Mouse (Mus musculus): ENCODE data around the gene C1qtnf5. TPM values are rescaled to one million over a fixed set of nuclear protein-coding genes. Genes with fewer than 3 reads are reported as not detected.

C1qtnf5 gene
- polyA plus RNA-seq, 1 experiment from 2014 or later: 0.40 TPM

DNA sequence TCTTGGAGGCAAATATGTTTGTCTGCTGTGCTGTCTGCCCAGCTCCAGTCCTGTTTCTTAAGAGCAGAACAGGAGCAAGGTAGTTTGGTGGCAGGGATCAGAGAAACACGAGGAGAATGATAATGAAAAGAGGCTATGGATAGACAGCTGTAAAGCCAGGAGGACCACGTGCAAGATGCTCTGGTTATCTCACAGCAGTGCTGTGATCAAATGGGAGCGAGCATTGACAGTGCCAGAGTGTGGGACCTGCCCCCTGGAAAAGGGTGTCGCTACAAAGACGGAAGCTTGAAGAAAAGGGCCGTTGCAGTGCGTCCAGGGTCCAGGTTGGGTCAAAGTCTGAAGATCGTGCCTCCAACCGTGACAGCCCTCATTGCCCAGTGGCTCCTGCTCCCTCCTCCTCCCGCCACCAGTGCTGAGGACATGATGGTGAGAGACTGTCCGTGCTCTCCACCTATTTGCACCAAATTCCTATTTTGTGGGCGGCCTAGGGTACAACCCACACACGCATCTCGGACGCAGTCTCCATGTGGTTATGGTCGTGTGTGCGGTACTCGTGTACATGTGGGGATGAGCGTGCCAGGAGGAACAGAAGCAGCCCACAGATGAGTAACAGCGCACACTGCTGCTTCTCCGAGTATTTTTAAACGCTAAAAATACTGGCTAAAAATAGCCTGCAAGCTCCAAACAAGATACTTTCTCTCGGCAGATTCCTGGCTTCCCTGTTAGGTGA is 23.5 kb upstream of the C1qtnf5 start:
- Histone ChIP-seq H3K4me3 (ENCODE audit: low read depth, low read length) (no peak overlapping the region), H3K27me3 (ENCODE audit: control insufficient read depth, insufficient read depth, low read length) (peaks cover 17% of the 10 kb centered on the region), H3K9me3 (ENCODE audit: control insufficient read depth, low read length) (no peaks in the 10 kb centered on the region), H3K27ac (replicated peaks; ENCODE audit: low read depth, low read length) (no peak overlapping the region), H3K4me2 (ENCODE audit: low read depth, severe bottlenecking) (peak overlapping the region; percentile 99; the same call in 1 of the 2 replicates), H3K4me1 (ENCODE audit: control insufficient read depth, insufficient read depth, low read length) (peaks cover 19% of the 10 kb centered on the region), H3K9ac (ENCODE audit: low read length) (no peak overlapping the region), H3K36me3 (ENCODE audit: control insufficient read depth, insufficient read depth, low read length) (no peaks in the 10 kb centered on the region)
- ATAC-seq (ENCODE audit: insufficient number of reproducible peaks, low FRiP score, low TSS enrichment, low read depth) (no peak), DNase-seq (ENCODE audit: low spot score) (no peak)
- WGBS: 7% methylated on average over 23 of the region's 23 CpGs

DNA sequence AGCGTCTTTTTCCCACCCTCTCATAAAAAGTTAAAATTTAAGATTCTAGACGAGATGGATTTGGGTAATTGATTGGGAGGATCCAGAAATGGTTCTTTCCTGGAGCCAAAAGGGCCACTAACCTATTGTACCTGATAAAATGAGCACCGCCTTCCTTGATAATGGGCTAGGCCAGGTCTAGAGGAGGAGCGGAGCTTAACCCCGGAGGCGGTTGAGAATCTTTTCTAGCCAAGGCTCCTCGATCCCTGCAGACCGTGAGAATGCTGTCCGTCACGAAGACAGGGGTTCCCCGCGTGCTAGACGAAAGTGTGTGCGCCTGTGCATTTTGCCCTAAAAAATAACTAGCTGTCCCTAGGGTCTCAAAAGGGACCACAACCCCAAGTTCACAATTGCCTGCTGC is 22.8 kb upstream of the C1qtnf5 start:
- Histone ChIP-seq H3K4me1 (ENCODE audit: control insufficient read depth, insufficient read depth, low read length) (peaks cover 14% of the 10 kb centered on the region), H3K36me3 (ENCODE audit: control insufficient read depth, insufficient read depth, low read length) (no peaks in the 10 kb centered on the region), H3K9me3 (ENCODE audit: control insufficient read depth, low read length) (no peaks in the 10 kb centered on the region), H3K4me2 (ENCODE audit: low read depth, severe bottlenecking) (peak overlapping the region; percentile 99), H3K4me3 (ENCODE audit: low read depth, low read length) (peak overlapping the region; percentile 58), H3K27me3 (ENCODE audit: control insufficient read depth, insufficient read depth, low read length) (peaks cover 19% of the 10 kb centered on the region), H3K9ac (ENCODE audit: low read length) (no peak overlapping the region), H3K27ac (replicated peaks; ENCODE audit: low read depth, low read length) (no peak overlapping the region)
- ATAC-seq (ENCODE audit: insufficient number of reproducible peaks, low FRiP score, low TSS enrichment, low read depth) (no peak), DNase-seq (ENCODE audit: low spot score) (no peak)
- 1% methylated on average over 14 of the region's 14 CpGs for WGBS

DNA sequence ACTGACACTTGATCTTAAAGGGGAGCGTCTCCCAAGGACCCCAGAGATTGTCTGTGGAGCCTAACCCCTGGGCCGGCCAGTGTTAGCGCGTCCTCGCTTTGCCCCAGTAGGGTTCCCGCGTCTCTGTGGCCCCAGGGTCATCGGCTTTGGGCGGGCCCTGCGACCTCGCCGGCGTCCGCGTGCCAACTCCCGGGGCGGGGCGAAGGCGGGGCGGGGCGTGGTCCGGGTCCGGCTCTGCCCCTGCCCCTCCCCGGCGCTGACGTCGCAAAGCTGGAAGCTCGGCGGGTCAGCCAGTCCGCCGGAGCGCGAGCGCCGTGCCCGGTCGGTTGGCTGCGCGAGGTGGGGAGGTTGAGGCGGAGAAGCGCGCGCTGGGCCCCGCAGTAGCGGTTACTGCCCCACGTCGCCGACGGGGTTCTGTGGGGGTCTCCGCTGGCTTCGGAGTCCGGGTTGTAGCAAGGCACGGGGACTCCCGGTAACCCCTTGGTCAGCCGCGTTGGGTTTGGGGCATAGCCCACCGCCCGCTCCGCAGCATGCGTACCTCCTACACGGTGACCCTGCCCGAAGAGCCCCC is 22.3 kb upstream of the C1qtnf5 start:
- H3K27me3 ChIP-seq (ENCODE audit: control insufficient read depth, insufficient read depth, low read length): peaks cover 19% of the 10 kb centered on the region
- H3K4me3 ChIP-seq (ENCODE audit: low read depth, low read length): peak overlapping the region; percentile 58
- H3K4me2 ChIP-seq (ENCODE audit: low read depth, severe bottlenecking): peak overlapping the region; percentile 99
- under 1% methylated on average over 62 of the region's 62 CpGs for WGBS
- peak overlapping the region; percentile 68 for H3K9ac ChIP-seq (ENCODE audit: low read length)
- H3K4me1 ChIP-seq (ENCODE audit: control insufficient read depth, insufficient read depth, low read length): peaks cover 14% of the 10 kb centered on the region
- ATAC-seq (ENCODE audit: insufficient number of reproducible peaks, low FRiP score, low TSS enrichment, low read depth): peak; percentile 52; the same call in 1 of the 2 replicates
- DNase-seq (ENCODE audit: low spot score): peak; percentile 93
- no peaks in the 10 kb centered on the region for H3K36me3 ChIP-seq (ENCODE audit: control insufficient read depth, insufficient read depth, low read length)
- no peak overlapping the region for H3K27ac ChIP-seq (replicated peaks; ENCODE audit: low read depth, low read length)
- H3K9me3 ChIP-seq (ENCODE audit: control insufficient read depth, low read length): no peaks in the 10 kb centered on the region

DNA sequence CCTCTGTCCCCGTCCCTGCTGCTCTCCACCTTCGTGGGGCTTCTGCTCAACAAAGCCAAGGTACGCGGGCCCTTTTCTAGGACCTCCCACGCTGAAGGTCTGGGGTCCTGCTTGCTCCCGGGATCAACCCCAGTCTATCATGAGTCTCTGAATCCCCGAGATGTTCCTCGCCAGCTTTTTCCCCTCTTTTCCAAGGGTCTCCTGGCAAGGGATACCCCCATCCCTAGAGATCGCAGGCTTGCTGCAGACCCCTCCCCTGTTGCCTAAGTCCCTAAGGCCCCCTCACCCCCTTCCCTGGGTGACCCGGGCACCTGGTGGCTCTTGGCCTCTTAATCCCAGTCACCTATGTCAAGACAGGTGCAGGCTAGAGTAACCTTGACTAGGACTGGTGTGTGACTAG is 21.8 kb upstream of the C1qtnf5 start:
- Histone ChIP-seq H3K4me1 (ENCODE audit: control insufficient read depth, insufficient read depth, low read length) (peaks cover 14% of the 10 kb centered on the region), H3K27ac (replicated peaks; ENCODE audit: low read depth, low read length) (no peak overlapping the region), H3K36me3 (ENCODE audit: control insufficient read depth, insufficient read depth, low read length) (no peaks in the 10 kb centered on the region), H3K4me2 (ENCODE audit: low read depth, severe bottlenecking) (peak overlapping the region; percentile 99), H3K4me3 (ENCODE audit: low read depth, low read length) (peak overlapping the region; percentile 58), H3K27me3 (ENCODE audit: control insufficient read depth, insufficient read depth, low read length) (peaks cover 19% of the 10 kb centered on the region), H3K9ac (ENCODE audit: low read length) (peak overlapping the region; percentile 68), H3K9me3 (ENCODE audit: control insufficient read depth, low read length) (no peaks in the 10 kb centered on the region)
- WGBS: 6% methylated on average over 10 of the region's 10 CpGs
- ATAC-seq (ENCODE audit: insufficient number of reproducible peaks, low FRiP score, low TSS enrichment, low read depth) (no peak), DNase-seq (ENCODE audit: low spot score) (no peak)

DNA sequence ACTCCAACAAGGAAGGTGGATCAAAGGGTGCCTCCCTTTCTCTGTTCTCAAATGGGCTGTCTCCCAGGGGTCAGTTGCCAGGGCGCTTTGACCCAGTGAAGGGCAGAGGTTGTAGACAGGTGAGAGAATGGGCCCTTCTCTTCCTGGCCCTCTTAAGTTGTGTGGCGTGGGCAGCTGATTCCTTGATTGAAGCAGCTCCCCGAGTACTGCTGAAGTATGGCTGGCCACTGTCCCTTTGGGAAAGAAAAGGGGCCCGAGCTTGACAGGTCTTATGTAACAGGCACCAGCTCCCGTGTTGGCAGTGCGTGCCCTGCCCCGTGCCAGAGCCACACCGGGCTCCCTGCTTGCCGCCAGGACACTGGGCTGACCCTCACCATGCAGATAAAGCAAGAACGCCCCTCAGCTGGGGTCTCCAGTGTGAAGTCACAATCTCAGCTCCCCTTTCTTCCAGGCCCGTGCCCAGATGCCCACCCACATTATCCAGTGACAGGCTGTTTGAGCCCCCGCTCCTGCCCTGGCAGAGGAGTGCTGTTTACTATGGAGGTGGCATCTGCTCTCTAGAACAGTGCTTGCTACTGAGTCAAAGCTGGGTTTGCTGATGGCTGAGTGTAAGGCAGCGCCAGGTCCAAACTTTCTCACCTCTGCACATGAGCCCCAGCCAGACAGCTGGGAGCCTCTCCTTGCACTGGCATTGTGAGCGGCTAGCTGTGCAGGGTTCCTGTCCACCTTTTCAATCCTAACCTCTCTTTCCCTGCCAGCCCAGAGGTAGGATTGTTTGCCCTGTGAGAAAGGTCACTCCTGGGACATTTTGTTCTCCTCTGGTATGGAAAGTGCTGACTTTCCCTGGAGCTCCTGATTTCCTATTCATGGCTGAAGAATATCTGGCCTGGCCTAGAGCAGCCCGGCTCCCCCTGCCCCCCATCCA is 21.0 kb upstream of the C1qtnf5 start:
- no peak overlapping the region for H3K4me3 ChIP-seq (ENCODE audit: low read depth, low read length)
- no peak overlapping the region for H3K27ac ChIP-seq (replicated peaks; ENCODE audit: low read depth, low read length)
- no peaks in the 10 kb centered on the region for H3K36me3 ChIP-seq (ENCODE audit: control insufficient read depth, insufficient read depth, low read length)
- no peaks in the 10 kb centered on the region for H3K9me3 ChIP-seq (ENCODE audit: control insufficient read depth, low read length)
- peaks cover 19% of the 10 kb centered on the region for H3K27me3 ChIP-seq (ENCODE audit: control insufficient read depth, insufficient read depth, low read length)
- no peak overlapping the region for H3K9ac ChIP-seq (ENCODE audit: low read length)
- peaks cover 14% of the 10 kb centered on the region for H3K4me1 ChIP-seq (ENCODE audit: control insufficient read depth, insufficient read depth, low read length)
- DNase-seq (ENCODE audit: low spot score): no peak
- ATAC-seq (ENCODE audit: insufficient number of reproducible peaks, low FRiP score, low TSS enrichment, low read depth): no peak
- WGBS: 64% methylated on average over 15 of the region's 15 CpGs
- no peak overlapping the region; the same call in 1 of the 2 replicates for H3K4me2 ChIP-seq (ENCODE audit: low read depth, severe bottlenecking)

DNA sequence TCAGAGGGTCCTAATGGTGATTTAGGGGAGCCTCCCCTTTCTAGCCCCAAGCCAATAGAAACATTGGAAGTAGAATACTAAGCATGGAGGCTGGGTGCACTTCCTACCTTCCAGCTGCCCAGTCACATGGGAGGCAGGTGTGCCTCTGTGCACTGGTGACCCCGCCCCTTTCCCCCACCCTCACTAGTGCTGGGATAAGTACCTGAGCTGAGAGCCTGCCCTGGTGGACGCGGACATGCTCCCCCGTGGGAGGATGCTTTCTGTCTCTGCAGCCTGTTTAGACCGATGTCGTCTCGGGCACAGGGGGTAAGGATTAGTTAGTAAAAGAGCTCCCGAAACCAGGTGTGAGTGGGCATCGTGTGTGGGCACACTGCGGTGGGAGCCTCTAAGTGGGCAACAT is 20.1 kb upstream of the C1qtnf5 start:
- Histone ChIP-seq H3K9ac (ENCODE audit: low read length) (no peak overlapping the region), H3K27ac (replicated peaks; ENCODE audit: low read depth, low read length) (no peak overlapping the region), H3K4me2 (ENCODE audit: low read depth, severe bottlenecking) (no peak overlapping the region), H3K4me3 (ENCODE audit: low read depth, low read length) (no peak overlapping the region), H3K4me1 (ENCODE audit: control insufficient read depth, insufficient read depth, low read length) (peaks cover 9% of the 10 kb centered on the region), H3K36me3 (ENCODE audit: control insufficient read depth, insufficient read depth, low read length) (no peaks in the 10 kb centered on the region), H3K27me3 (ENCODE audit: control insufficient read depth, insufficient read depth, low read length) (peaks cover 19% of the 10 kb centered on the region), H3K9me3 (ENCODE audit: control insufficient read depth, low read length) (no peaks in the 10 kb centered on the region)
- WGBS: 42% methylated on average over 10 of the region's 10 CpGs
- ATAC-seq (ENCODE audit: insufficient number of reproducible peaks, low FRiP score, low TSS enrichment, low read depth) (no peak), DNase-seq (ENCODE audit: low spot score) (no peak)

DNA sequence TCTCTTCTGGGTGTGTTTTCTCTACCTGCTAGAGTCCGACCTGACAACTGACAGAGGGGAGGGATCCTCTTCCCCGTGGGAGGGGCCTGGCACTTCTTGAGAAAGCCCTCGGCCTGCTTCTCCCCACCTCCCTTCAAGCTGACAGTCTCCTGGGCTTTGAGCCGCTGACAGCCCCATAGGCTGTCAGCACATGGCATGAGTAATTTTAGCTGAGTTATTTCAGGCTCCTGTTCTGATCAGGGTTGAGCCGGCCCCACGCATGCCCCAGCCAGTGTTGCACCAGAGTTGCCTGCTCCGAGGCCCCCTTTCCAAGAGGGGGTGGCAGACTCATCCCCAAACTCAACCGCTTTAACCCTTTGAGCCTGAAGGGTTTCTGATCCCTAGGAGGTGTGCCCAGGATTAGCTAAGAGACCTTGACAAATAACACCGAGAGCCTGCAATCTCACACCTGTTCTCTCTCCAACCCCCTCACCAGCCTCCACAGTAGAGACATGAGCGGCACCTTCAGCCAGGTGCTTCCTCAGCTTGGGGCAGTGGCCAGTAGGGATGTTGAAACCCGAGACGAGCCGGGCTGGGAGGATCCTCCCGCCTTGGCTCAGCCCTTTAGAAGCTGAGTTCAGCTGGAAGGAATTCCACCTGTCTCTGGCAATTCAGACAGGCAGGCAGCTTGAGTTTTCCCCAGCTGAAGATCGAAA is 19.1 kb upstream of the C1qtnf5 start:
- Histone ChIP-seq H3K27me3 (ENCODE audit: control insufficient read depth, insufficient read depth, low read length) (peaks cover 19% of the 10 kb centered on the region), H3K4me3 (ENCODE audit: low read depth, low read length) (no peak overlapping the region), H3K9me3 (ENCODE audit: control insufficient read depth, low read length) (no peaks in the 10 kb centered on the region), H3K4me2 (ENCODE audit: low read depth, severe bottlenecking) (no peak overlapping the region), H3K36me3 (ENCODE audit: control insufficient read depth, insufficient read depth, low read length) (no peaks in the 10 kb centered on the region; the same call in 1 of the 2 replicates), H3K27ac (replicated peaks; ENCODE audit: low read depth, low read length) (no peak overlapping the region), H3K9ac (ENCODE audit: low read length) (no peak overlapping the region), H3K4me1 (ENCODE audit: control insufficient read depth, insufficient read depth, low read length) (peaks cover 6% of the 10 kb centered on the region)
- DNase-seq (ENCODE audit: low spot score) (peak; percentile 49), ATAC-seq (ENCODE audit: insufficient number of reproducible peaks, low FRiP score, low TSS enrichment, low read depth) (no peak)
- 5% methylated on average over 15 of the region's 15 CpGs for WGBS
